7 mouse cellular contexts compared by ENCODE assay signal in genomic region chr9:110732623-110733022, GRCm38 (mm10). TPM values are rescaled to one million over a fixed set of nuclear protein-coding genes. Genes with fewer than 3 reads are reported as not detected.
DNase-seq lines count a peak whose midpoint lies in the region; ATAC-seq and TF ChIP-seq lines count a peak whose summit lies in the region.

No protein-coding gene starts in this region.

- H3K27me3 ChIP-seq in hindbrain, embryonic 14.5 days (ENCODE audit: control insufficient read depth, insufficient read depth, low read length) = peaks cover 13% of the 10 kb centered on the region
- peaks cover 64% of the 10 kb centered on the region for H3K27me3 ChIP-seq in limb, embryonic 12.5 days
- H3K27me3 ChIP-seq in midbrain, embryonic 13.5 days = peaks cover 41% of the 10 kb centered on the region

- ATAC-seq in hindbrain, embryonic 14.5 days (ENCODE audit: low FRiP score) = peak; percentile 83
- peak; percentile 86 for ATAC-seq in limb, embryonic 12.5 days (ENCODE audit: insufficient number of reproducible peaks, insufficient read depth, low FRiP score, low TSS enrichment, low read depth)
- ATAC-seq in midbrain, embryonic 13.5 days = peak; percentile 87

- peak overlapping the region; percentile 69 for H3K4me2 ChIP-seq in hindbrain, embryonic 14.5 days (replicated peaks)
- H3K4me2 ChIP-seq in limb, embryonic 12.5 days = peak overlapping the region; percentile 69
- peak overlapping the region; percentile 71 for H3K4me2 ChIP-seq in midbrain, embryonic 13.5 days (replicated peaks)

- H3K36me3 ChIP-seq in hindbrain, embryonic 14.5 days (replicated peaks; ENCODE audit: control insufficient read depth, insufficient read depth) = no peaks in the 10 kb centered on the region
- H3K36me3 ChIP-seq in limb, embryonic 12.5 days = peaks cover 29% of the 10 kb centered on the region
- H3K36me3 ChIP-seq in midbrain, embryonic 13.5 days = no peaks in the 10 kb centered on the region

- TF ChIP-seq POLR2A in bone marrow, adult 2 months (IDR thresholded peaks at IDR 0.05; ENCODE audit: borderline replicate concordance, control insufficient read depth, low read depth, low read length) = 0 out of 2 replicates have a peak, but pooled peaks have one; percentile 17

- peaks cover 7% of the 10 kb centered on the region for H3K4me1 ChIP-seq in bone marrow, adult 2 months (ENCODE audit: control insufficient read depth, insufficient read depth, low read length)
- H3K4me1 ChIP-seq in hindbrain, embryonic 14.5 days (replicated peaks; ENCODE audit: control insufficient read depth, insufficient read depth, low read length) = peaks cover 12% of the 10 kb centered on the region
- peaks cover 59% of the 10 kb centered on the region for H3K4me1 ChIP-seq in limb, embryonic 12.5 days (replicated peaks)
- H3K4me1 ChIP-seq in midbrain, embryonic 13.5 days (replicated peaks) = peaks cover 18% of the 10 kb centered on the region

- WGBS in bone marrow, adult 2 months = under 1% methylated on average over 26 of the region's 26 CpGs
- under 1% methylated on average over 26 of the region's 26 CpGs for WGBS in hindbrain, embryonic 14.5 days
- under 1% methylated on average over 26 of the region's 26 CpGs for whole genome bisulfite sequencing in limb, embryonic 12.5 days
- under 1% methylated on average over 26 of the region's 26 CpGs for WGBS in midbrain, embryonic 13.5 days

- no peak for TF ChIP-seq CTCF in bone marrow, adult 2 months (IDR thresholded peaks at IDR 0.05; ENCODE audit: control insufficient read depth, insufficient read depth, low read length)

- H3K27ac ChIP-seq in bone marrow, adult 2 months (ENCODE audit: control insufficient read depth, insufficient read depth, low read depth, low read length, poor library complexity) = peak overlapping the region; percentile 90
- H3K27ac ChIP-seq in hindbrain, embryonic 14.5 days = no peak overlapping the region
- H3K27ac ChIP-seq in limb, embryonic 12.5 days = peak overlapping the region; percentile 84
- H3K27ac ChIP-seq in midbrain, embryonic 13.5 days = no peak overlapping the region

- peak; percentile 83 for DNase-seq in MN1 (ENCODE audit: low spot score)
- peak; percentile 83 for DNase-seq in gastrocnemius, adult 18-20 months (ENCODE audit: low spot score)
- peak; percentile 79 for DNase-seq in hindbrain, embryonic 14.5 days (ENCODE audit: low spot score)
- DNase-seq in spleen, postnatal 36 days (ENCODE audit: low spot score in 2 of 2) = peak; percentile 53 to 59

- H3K9me3 ChIP-seq in hindbrain, embryonic 14.5 days (ENCODE audit: control insufficient read depth, low read length) = no peaks in the 10 kb centered on the region
- H3K9me3 ChIP-seq in limb, embryonic 12.5 days = no peaks in the 10 kb centered on the region
- H3K9me3 ChIP-seq in midbrain, embryonic 13.5 days = no peaks in the 10 kb centered on the region

- H3K4me3 ChIP-seq in bone marrow, adult 2 months (replicated peaks; ENCODE audit: control insufficient read depth, low read depth, low read length) = peak overlapping the region; percentile 61
- H3K4me3 ChIP-seq in hindbrain, embryonic 14.5 days (replicated peaks; ENCODE audit: low read length) = peak overlapping the region; percentile 32
- H3K4me3 ChIP-seq in limb, embryonic 12.5 days (replicated peaks) = peak overlapping the region; percentile 37
- peak overlapping the region; percentile 38 for H3K4me3 ChIP-seq in midbrain, embryonic 13.5 days (replicated peaks)

- peak overlapping the region; percentile 6; the same call in 1 of the 2 replicates for H3K9ac ChIP-seq in hindbrain, embryonic 14.5 days
- H3K9ac ChIP-seq in limb, embryonic 12.5 days (replicated peaks) = peak overlapping the region; percentile 48; the same call in 1 of the 2 replicates
- H3K9ac ChIP-seq in midbrain, embryonic 13.5 days (replicated peaks) = 0 out of 2 replicates have a peak overlapping the region, but pooled peaks have one; percentile 26

RNA-seq across cellular contexts. Expression of gene Myl3, which starts 9.0 kb away (rescaled TPM):
- polyA plus RNA-seq in bone marrow, adult 2 months (2011; ENCODE audit: insufficient read depth, insufficient read length, low replicate concordance, missing spikeins) = 2.2 and 4.2 TPM in 2 replicates
- 100 to 1,000 TPM; 624 to 860 TPM for total RNA-seq in gastrocnemius, adult 18-20 months (2021)
- 0.26 and 0.43 TPM in 2 replicates for polyA plus RNA-seq in hindbrain, embryonic 14.5 days (2014; fragmentation: Nextera tagmentation; extraction: Ambion mirVana)
- polyA plus RNA-seq in limb, embryonic 12.5 days (2016; fragmentation: Nextera tagmentation; extraction: Ambion mirVana) = 1.6 and 2.6 TPM in 2 replicates
- polyA plus RNA-seq in midbrain, embryonic 13.5 days (2015; fragmentation: Nextera tagmentation; extraction: Ambion mirVana) = not detected in 2 replicates

RNA-seq across cellular contexts. Expression of gene Pth1r, which starts 14.3 kb away (rescaled TPM):
- polyA plus RNA-seq in bone marrow, adult 2 months (2011; ENCODE audit: insufficient read depth, insufficient read length, low replicate concordance, missing spikeins) = 9.1 and 10.1 TPM in 2 replicates
- 1 to 10 TPM in 1 of 2 experiments, under 1 TPM in 1; 0.82 to 1.1 TPM for total RNA-seq in gastrocnemius, adult 18-20 months (2021)
- polyA plus RNA-seq in hindbrain, embryonic 14.5 days (2014; fragmentation: Nextera tagmentation; extraction: Ambion mirVana) = 10.1 and 12.8 TPM in 2 replicates
- 76.6 and 81.8 TPM in 2 replicates for polyA plus RNA-seq in limb, embryonic 12.5 days (2016; fragmentation: Nextera tagmentation; extraction: Ambion mirVana)
- polyA plus RNA-seq in midbrain, embryonic 13.5 days (2015; fragmentation: Nextera tagmentation; extraction: Ambion mirVana) = 9.2 and 11.2 TPM in 2 replicates

Comparison
In these comparisons a context has a peak if more than half of its experiments do, and no peak if none do; other contexts are left out.
1. H3K27ac ChIP-seq: peak in bone marrow, adult 2 months (single experiment) and limb, embryonic 12.5 days (single experiment); none in hindbrain, embryonic 14.5 days (single experiment) and midbrain, embryonic 13.5 days (single experiment).
2. Peak in every context shown above with its lines, with median percentiles within 50 percentile points of each other: DNase-seq, H3K4me3 ChIP-seq, ATAC-seq, H3K4me2 ChIP-seq and H3K9ac ChIP-seq.